Mouse (Mus musculus) thymus, postnatal 10 days (tissue): ENCODE measurements at regions not wholly inside any gene's neighbourhood (a gene's known extent, or its start where the extent isn't known, plus 50 kb on each side); places are given as distances from the start of the nearest gene placed in this dataset.

Experiments
- DNase-seq, 2 experiments: peaks; one replicate each; pipeline ENCODE4 v3.0.0; 2021; ENCODE audit warnings: low spot score in 2 of 2

- no peak for DNase-seq
These were observed 299.7 kb upstream of the Thbs1 start for GRCm38 (mm10) chr2:117811931-117812330.

DNA sequence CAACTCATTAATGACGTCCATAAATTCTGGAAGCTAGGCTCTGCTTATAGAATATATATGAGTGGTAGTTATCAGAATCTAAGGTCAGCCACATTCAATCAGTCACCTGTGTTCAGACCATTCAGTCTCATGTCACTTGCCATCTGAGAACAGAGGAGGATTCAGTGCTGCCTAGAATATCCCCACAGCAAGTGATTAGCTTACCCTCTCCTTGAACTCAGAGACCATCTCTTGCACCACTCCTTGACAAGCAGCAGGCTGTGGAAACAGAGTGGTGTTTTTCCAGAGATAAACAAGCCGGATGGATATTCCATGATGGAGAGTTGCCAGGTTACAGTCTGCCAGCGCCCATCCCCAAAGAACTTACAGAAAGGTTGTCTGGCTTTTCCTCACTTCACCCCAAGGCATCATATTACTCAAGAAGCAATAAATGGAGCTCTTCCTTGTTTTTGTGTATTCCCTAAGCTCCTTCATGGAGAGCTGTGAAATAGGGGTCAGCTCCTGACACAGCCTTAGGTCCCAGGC lies 291.9 kb upstream of the Thbs1 start:
- DNase-seq: no peak

- DNase-seq: no peak
These were observed 291.0 kb upstream of the Thbs1 start for GRCm38 (mm10) chr2:117820708-117821107.

DNA sequence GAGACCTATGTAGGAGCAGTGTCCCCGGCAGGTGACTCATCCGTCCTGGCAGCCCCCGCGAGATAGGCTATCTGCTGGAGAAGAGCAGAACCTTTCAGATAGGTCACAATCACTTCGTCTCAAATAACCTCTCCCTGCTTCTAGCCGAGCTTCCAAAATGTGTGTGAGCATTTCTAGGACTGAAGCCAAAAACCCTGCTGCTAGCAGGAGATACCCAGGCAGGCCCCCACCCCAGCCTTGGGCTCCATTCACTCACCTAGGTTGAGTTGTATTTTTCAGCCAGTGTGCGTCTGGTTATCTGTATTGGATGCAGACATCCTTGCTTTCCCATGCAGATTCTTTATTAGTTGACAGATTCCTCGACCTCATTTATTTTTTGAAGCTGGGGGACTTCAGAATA lies 286.6 kb upstream of the Thbs1 start:
- DNase-seq: no peak

DNA sequence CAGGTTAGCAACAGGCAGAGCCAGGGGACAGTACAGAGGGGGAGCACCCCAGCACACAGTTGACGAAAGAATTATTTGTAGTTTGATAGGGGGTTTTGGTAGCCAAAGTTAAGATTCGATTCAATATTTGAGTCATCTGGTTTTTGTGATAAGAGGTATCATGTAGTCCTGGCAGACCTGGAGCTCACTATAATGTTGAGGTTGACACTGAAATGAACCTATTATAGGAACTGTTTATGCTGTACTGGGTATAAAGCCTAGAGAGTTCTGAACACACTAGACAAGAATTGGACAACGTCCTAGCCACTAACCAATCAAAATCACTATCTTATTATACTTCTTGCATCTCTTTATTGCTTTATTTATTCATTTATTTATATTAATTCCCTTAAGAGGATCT lies 284.4 kb upstream of the Thbs1 start:
- no peak for DNase-seq

- DNase-seq: no peak
These were observed 273.3 kb upstream of the Thbs1 start for GRCm38 (mm10) chr2:117838387-117838786.

- DNase-seq: no peak
These were observed 271.3 kb upstream of the Thbs1 start for GRCm38 (mm10) chr2:117840406-117840805.

GRCm38 (mm10) chr2:117842309-117842986 lies 269.2 kb upstream of the Thbs1 start:
- DNase-seq: no peak

- DNase-seq: no peak
These were observed 259.2 kb upstream of the Thbs1 start for GRCm38 (mm10) chr2:117852442-117852841.

DNA sequence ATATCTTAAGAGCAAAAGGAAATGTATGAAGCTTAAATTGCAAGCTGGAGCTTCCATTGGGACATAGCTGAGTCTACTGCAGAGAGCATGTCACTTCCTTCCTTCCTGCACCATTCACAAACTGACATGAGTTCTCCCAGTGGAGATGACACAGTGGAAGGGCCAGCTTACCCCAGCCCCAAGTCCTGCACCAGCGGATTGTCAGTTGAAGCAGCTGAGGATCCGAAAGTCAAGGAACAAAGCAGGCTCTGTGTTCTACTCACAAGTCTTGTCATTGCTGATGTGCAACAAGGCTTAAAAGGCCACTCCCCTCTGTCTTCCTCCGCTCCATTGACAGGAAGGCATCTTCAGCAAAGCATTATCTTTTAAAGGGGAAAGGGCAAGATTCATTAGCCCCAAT lies 249.4 kb upstream of the Thbs1 start:
- no peak for DNase-seq

DNA sequence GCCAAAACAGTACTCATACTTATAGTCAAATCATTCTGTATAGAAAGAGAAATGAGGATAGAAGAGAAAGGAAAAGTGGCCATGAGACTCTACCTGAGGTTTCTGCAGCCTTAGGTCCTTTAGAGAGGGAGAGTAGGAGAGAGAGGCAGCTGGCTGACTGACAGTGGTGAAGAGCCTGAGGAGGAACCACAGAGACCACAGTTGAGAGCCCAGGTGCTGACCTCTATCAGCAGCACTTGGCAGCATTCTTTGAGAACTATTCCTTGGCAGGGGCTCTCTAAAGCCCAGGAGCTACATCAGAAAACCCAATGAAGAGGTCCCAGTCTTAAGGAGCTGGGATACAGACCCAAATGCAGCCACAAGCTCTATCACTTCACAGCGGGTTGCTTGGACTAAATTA lies 246.6 kb upstream of the Thbs1 start:
- no peak for DNase-seq

- DNase-seq: no peak
These were observed 244.7 kb upstream of the Thbs1 start for GRCm38 (mm10) chr2:117866946-117867345.

DNA sequence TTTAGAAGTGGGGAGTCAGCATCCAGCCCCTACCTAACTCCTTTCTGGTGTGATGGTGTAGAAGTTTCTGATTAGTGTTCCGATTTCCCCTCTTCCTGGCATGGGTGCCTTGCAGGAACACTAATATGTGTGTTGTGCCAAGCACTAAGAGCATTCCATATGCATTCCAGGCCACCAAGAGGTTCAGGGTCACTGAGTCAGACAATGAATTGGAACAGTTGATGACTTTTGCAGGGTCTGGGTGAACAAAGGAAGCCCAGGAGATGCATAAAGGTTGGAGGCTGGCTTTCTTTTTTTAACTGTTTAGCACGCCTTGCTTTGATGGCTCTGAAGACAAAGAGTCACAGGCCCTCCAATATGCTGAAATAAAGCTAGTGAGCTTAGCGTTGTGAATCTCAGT lies 244.3 kb upstream of the Thbs1 start:
- DNase-seq: no peak

DNA sequence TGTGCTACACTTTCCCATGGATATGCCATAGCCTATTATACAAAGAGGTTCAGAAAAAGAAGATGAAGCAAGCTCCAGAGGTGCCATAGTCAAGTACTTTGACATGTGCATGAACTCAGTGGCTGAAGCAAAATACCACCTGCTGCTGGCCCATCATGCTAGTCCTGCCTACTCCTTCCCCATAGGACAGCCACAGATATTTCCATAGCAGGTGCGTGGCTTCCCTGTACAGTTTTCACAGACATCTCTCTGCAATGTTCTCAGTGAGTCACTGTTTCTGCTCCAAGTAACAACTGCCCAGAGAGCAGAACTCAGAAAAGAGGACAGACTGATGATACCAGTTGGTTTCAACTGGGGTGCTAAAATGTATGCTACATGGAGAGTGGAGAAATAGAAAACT lies 242.8 kb upstream of the Thbs1 start:
- no peak for DNase-seq

GRCm38 (mm10) chr2:117871507-117872282 lies 240.0 kb upstream of the Thbs1 start:
- DNase-seq: no peak

DNA sequence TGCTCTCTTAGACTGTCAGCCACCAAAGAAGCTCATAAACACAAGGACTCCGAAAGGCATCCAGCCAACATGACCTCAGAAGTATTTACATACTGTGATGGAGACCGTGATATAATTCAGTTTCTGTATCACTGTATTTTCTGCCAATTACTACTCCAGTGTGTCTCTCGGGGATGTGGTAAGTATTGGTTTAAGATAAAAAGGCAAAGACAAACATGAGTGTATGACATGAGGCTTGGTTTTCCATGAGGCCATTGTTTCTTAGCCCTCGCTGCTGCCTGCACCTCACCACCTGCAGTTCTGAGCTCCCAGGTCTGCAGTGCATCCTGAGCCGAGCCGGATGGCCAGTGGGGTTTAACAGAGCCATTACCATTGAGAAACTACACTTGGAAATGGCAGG lies 233.9 kb upstream of the Thbs1 start:
- DNase-seq: no peak

DNA sequence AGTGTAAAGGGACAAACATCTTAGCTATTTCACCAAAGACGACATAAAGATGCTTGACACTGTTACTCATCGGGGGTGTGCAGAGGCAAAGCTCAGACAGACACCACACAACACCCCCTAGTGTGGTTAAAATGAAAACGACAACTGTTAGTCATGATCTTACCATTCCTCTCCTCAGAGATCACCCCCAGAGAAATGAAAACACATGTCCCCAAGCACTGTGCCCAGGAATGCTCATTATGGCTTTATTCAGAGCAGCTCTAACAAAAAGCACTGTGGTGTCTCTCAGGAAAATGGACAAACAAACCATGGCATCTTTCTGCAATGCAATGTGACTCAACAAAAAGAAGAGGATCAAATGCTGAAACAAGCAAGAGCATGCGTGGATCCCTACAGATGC lies 229.5 kb upstream of the Thbs1 start:
- DNase-seq: no peak

DNA sequence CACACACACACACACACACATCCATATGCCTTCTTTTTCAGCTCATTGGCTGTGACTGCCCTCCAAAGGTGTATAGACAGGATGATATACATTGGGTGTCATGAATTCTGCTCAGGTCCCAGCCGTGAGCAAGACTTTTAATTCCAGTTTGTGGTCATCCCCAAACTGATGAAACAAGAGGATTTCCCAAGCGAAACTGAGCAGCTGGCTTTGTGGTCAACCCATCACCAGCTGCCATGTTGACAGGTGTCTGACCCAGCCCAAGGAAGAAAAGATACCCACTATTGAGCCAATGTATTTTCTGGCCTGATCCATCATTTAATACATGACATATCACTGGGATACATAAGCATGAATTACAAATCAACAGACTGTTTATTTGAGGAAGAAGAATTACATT lies 228.8 kb upstream of the Thbs1 start:
- DNase-seq: no peak

GRCm38 (mm10) chr2:117886516-117886915 lies 225.2 kb upstream of the Thbs1 start:
- no peak for DNase-seq

- DNase-seq: no peak
These were observed 210.4 kb upstream of the Thbs1 start for GRCm38 (mm10) chr2:117901311-117901710.

GRCm38 (mm10) chr2:117902837-117903236 lies 208.8 kb upstream of the Thbs1 start:
- no peak for DNase-seq

- no peak for DNase-seq
These were observed 208.0 kb upstream of the Thbs1 start for GRCm38 (mm10) chr2:117903705-117904104.

DNA sequence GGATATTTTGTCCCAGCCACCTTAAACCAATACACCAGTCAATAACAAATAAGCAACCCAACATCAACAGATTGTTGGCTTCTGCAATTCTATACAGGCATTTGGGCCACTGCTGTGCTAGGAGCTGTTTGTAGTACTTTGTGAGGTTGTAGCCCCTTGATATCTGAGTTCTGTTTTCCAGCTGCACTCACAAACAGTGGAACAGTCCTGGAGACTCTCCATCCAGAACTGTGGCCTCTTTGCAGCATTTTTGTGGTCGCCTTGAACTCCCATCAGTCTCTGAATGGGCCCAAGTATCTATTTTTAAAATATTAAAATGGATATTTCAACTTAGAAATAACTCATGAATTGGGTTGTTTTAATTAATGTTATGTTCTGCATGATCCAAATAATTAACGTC lies 205.2 kb upstream of the Thbs1 start:
- no peak for DNase-seq
